12 mouse cellular contexts compared by ENCODE assay signal in the genomic region with DNA sequence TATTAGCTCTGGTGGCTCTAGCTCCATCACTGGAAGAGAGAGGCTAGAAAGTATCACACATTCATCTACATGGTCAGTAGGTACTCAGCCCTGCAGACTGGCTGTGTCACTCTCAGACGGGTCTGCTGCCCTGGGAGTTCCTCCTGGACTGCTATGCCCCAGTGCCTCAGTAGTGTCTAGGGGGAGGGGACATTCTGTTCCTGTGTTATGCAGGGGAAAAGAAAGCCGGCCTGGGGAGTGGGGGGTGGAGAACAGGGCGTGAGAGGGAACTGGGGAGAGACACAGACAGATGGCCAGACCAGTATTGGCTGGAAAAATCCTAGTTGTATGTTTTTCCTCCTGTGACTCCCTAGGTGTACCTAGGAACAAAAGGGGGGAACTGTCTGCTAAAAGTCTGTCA. TPM values are rescaled to one million over a fixed set of nuclear protein-coding genes. Genes with fewer than 3 reads are reported as not detected.
A peak's percentile ranks its signal among the peaks of the same experiment; 100 is the strongest.
DNase-seq lines count a peak whose midpoint lies in the region; ATAC-seq lines count a peak whose summit lies in the region.
"Had no signal": no experiment of that assay in that cellular context is flagged by ENCODE, and none has a peak within 500 bp of the region (broad histone marks: within the 10 kb centered on the region; RNA-seq: fewer than 3 reads in every experiment).

No protein-coding gene starts in this region.

- 20% methylated on average over 3 of the region's 3 CpGs for WGBS in kidney, embryonic 16.5 days
- WGBS in liver, embryonic 13.5 days (ENCODE audit: insufficient replicate concordance) = 35% methylated on average over 3 of the region's 3 CpGs

- peaks cover 94% of the 10 kb centered on the region for H3K4me1 ChIP-seq in erythroblast, embryonic 14.5 days (ENCODE audit: control insufficient read depth)
- H3K4me1 ChIP-seq in kidney, embryonic 16.5 days (ENCODE audit: insufficient read depth, low read length) = peaks cover 22% of the 10 kb centered on the region
- peaks cover 93% of the 10 kb centered on the region for H3K4me1 ChIP-seq in liver, embryonic 13.5 days (replicated peaks)

- peak overlapping the region; percentile 53 for H3K9ac ChIP-seq in kidney, embryonic 16.5 days (replicated peaks; ENCODE audit: low read length)
- peak overlapping the region; percentile 70 for H3K9ac ChIP-seq in liver, embryonic 13.5 days
- H3K9ac ChIP-seq: limb, embryonic 13.5 days had no signal

- peak overlapping the region; percentile 55 for H3K4me3 ChIP-seq in erythroblast, embryonic 14.5 days (replicated peaks)
- H3K4me3 ChIP-seq in kidney, embryonic 16.5 days (ENCODE audit: low read length) = no peak overlapping the region
- peak overlapping the region; percentile 37; the same call in 1 of the 2 replicates for H3K4me3 ChIP-seq in liver, embryonic 13.5 days (replicated peaks)
- H3K4me3 ChIP-seq: limb, embryonic 13.5 days had no signal

- ATAC-seq in erythroblast, adult 5-6 weeks (replicated peaks; ENCODE audit: low FRiP score, poor library complexity, severe bottlenecking) = no peak
- peak; percentile 69 for ATAC-seq in kidney, embryonic 16.5 days (ENCODE audit: low FRiP score, low TSS enrichment)
- no peak for ATAC-seq in liver, embryonic 13.5 days (ENCODE audit: low read depth)

- peaks cover 2% of the 10 kb centered on the region; the same call in 1 of the 2 replicates for H3K27me3 ChIP-seq in erythroblast, embryonic 14.5 days (ENCODE audit: control insufficient read depth)
- H3K27me3 ChIP-seq in kidney, embryonic 16.5 days (ENCODE audit: insufficient read depth, low read length) = no peaks in the 10 kb centered on the region
- no peaks in the 10 kb centered on the region for H3K27me3 ChIP-seq in liver, embryonic 13.5 days
- H3K27me3 ChIP-seq: limb, embryonic 13.5 days had no signal

- DNase-seq in kidney, adult 8-10 months = no peak
- peak; percentile 71 for DNase-seq in ZHBTc4 (ENCODE audit: low read depth, low spot score)
- DNase-seq in liver, embryonic 13.5 days = no peak
- no peak for DNase-seq in right cerebral cortex, postnatal 36 days (ENCODE audit: low spot score in 2 of 2)
- no peak for DNase-seq in urinary bladder, postnatal 10 days (ENCODE audit: low spot score)

- no peaks in the 10 kb centered on the region for H3K9me3 ChIP-seq in erythroblast, embryonic 14.5 days (ENCODE audit: control insufficient read depth, low read length)
- no peaks in the 10 kb centered on the region for H3K9me3 ChIP-seq in kidney, embryonic 16.5 days (ENCODE audit: low read length)
- H3K9me3 ChIP-seq in liver, embryonic 13.5 days (replicated peaks) = no peaks in the 10 kb centered on the region
- H3K9me3 ChIP-seq: limb, embryonic 13.5 days had no signal

- no peaks in the 10 kb centered on the region; the same call in 1 of the 2 replicates for H3K36me3 ChIP-seq in erythroblast, embryonic 14.5 days (ENCODE audit: control insufficient read depth)
- H3K36me3 ChIP-seq in kidney, embryonic 16.5 days (ENCODE audit: insufficient read depth, low read length) = no peaks in the 10 kb centered on the region
- H3K36me3 ChIP-seq in liver, embryonic 13.5 days = no peaks in the 10 kb centered on the region
- H3K36me3 ChIP-seq: limb, embryonic 13.5 days had no signal

- H3K27ac ChIP-seq in kidney, embryonic 16.5 days (ENCODE audit: low read length) = 0 out of 2 replicates have a peak overlapping the region, but pooled peaks have one; percentile 27
- peak overlapping the region; percentile 95 for H3K27ac ChIP-seq in liver, embryonic 13.5 days
- H3K27ac ChIP-seq: limb, embryonic 13.5 days had no signal

- no peak overlapping the region for H3K4me2 ChIP-seq in kidney, embryonic 16.5 days (replicated peaks; ENCODE audit: low read depth, low read length)
- H3K4me2 ChIP-seq in liver, embryonic 13.5 days = peak overlapping the region; percentile 69

RNA-seq across cellular contexts. Expression of gene Btg2, which starts 7.1 kb away (rescaled TPM):
- polyA plus RNA-seq in erythroblast, embryonic 14.5 days (2012) = 13.2 and 14.8 TPM in 2 replicates
- total RNA-seq in erythroblast, adult 5-6 weeks (2015; ENCODE audit: low replicate concordance) = 173 and 183 TPM in 2 replicates
- total RNA-seq in erythroblast, adult 5-6 weeks (2017; ENCODE audit: low replicate concordance) = 354 and 411 TPM in 2 replicates
- polyA plus RNA-seq in kidney, embryonic 16.5 days (2015; fragmentation: Nextera tagmentation; extraction: Ambion mirVana) = 36.2 and 38.2 TPM in 2 replicates
- 79.6 and 89.1 TPM in 2 replicates for polyA plus RNA-seq in liver, embryonic 13.5 days (2015; fragmentation: Nextera tagmentation; extraction: Ambion mirVana)

RNA-seq across cellular contexts. Expression of gene Chit1, which starts 25.0 kb away (rescaled TPM):
- not detected in 2 replicates for polyA plus RNA-seq in erythroblast, embryonic 14.5 days (2012)
- total RNA-seq in erythroblast, adult 5-6 weeks (2015; ENCODE audit: low replicate concordance) = 1.3 and 2.9 TPM in 2 replicates
- 0.28 TPM in 1 of 2 replicates, not detected in the other for total RNA-seq in erythroblast, adult 5-6 weeks (2017; ENCODE audit: low replicate concordance)
- 0.17 and 0.21 TPM in 2 replicates for polyA plus RNA-seq in kidney, embryonic 16.5 days (2015; fragmentation: Nextera tagmentation; extraction: Ambion mirVana)
- polyA plus RNA-seq in liver, embryonic 13.5 days (2015; fragmentation: Nextera tagmentation; extraction: Ambion mirVana) = 0.08 and 0.12 TPM in 2 replicates
- total RNA-seq: heart, postnatal 4 days; megakaryocyte-erythroid progenitor cell, adult 5-6 weeks had no signal
- polyA plus RNA-seq: urinary bladder, adult 2 months had no signal

RNA-seq across cellular contexts. Expression of gene Fmod, which starts 49.0 kb away (rescaled TPM):
- polyA plus RNA-seq in erythroblast, embryonic 14.5 days (2012) = not detected in 2 replicates
- total RNA-seq in erythroblast, adult 5-6 weeks (2015; ENCODE audit: low replicate concordance) = not detected in 2 replicates
- not detected in 2 replicates for total RNA-seq in erythroblast, adult 5-6 weeks (2017; ENCODE audit: low replicate concordance)
- polyA plus RNA-seq in kidney, embryonic 16.5 days (2015; fragmentation: Nextera tagmentation; extraction: Ambion mirVana) = 12.5 and 17.1 TPM in 2 replicates
- polyA plus RNA-seq in liver, embryonic 13.5 days (2015; fragmentation: Nextera tagmentation; extraction: Ambion mirVana) = 2.2 and 2.5 TPM in 2 replicates
- total RNA-seq: megakaryocyte-erythroid progenitor cell, adult 5-6 weeks had no signal
